Mouse (Mus musculus) embryonic facial prominence, embryonic 13.5 days (tissue): Measurements from ENCODE around the gene Gm5751. TPM values are rescaled to one million over a fixed set of nuclear protein-coding genes. Genes with fewer than 3 reads are reported as not detected.

Source experiments
- ATAC-seq: fragments of 200-750 bp; cut with Nextera tagmentation; 2 replicates; pipeline ENCODE4 v1.8.0; 2017; ENCODE audit warnings: low read depth; ENCODE audit not compliant: insufficient number of reproducible peaks, insufficient read depth, low FRiP score, low TSS enrichment
- H3K27ac ChIP-seq: fragments of 300-500 bp; sonication (generic); 2 replicates; pipeline ENCODE4 v1.5.1; 2015; ENCODE audit warnings: moderate library complexity, mild to moderate bottlenecking, inconsistent platforms
- H3K27me3 ChIP-seq: fragments of 300-500 bp; sonication (generic); 2 replicates; pipeline ENCODE4 v1.6.1; 2015; ENCODE audit warnings: mild to moderate bottlenecking, inconsistent platforms
- H3K36me3 ChIP-seq: fragments of 300-500 bp; sonication (generic); 2 replicates; pipeline ENCODE4 v1.6.1; 2015; ENCODE audit warnings: mild to moderate bottlenecking, inconsistent platforms
- H3K4me1 ChIP-seq: fragments of 300-500 bp; sonication (generic); 2 replicates; pipeline ENCODE4 v1.6.1; 2015; ENCODE audit warnings: inconsistent platforms
- H3K4me2 ChIP-seq: fragments of 300-500 bp; sonication (generic); 2 replicates; pipeline ENCODE4 v1.6.1; 2015; ENCODE audit warnings: moderate library complexity, mild to moderate bottlenecking, inconsistent platforms
- H3K4me3 ChIP-seq: fragments of 300-500 bp; sonication (generic); 2 replicates; pipeline ENCODE4 v1.5.1; 2015; ENCODE audit warnings: mild to moderate bottlenecking, inconsistent platforms
- H3K9ac ChIP-seq: fragments of 300-500 bp; sonication (generic); 2 replicates; pipeline ENCODE4 v1.6.1; 2015; ENCODE audit warnings: mild to moderate bottlenecking, inconsistent platforms
- H3K9me3 ChIP-seq: fragments of 300-500 bp; sonication (generic); 2 replicates; pipeline ENCODE4 v1.6.1; 2016; ENCODE audit warnings: inconsistent platforms
- WGBS: fragments of 180-500 bp; shearing (Covaris S2); methylation state at CpG from one replicate; pipeline ENCODE4 v1.1.7; 2015; ENCODE audit warnings: mixed read lengths; 5-methylcytosine and 5-hydroxymethylcytosine counted together
- polyA plus RNA-seq: library from polyadenylated mRNA; unstranded; fragments of >200 nt; fragmentation: Nextera tagmentation; extraction: Ambion mirVana; gene quantifications from 2 replicates; pipeline ENCODE4 v1.2.1, GENCODE M21; 2015

Gm5751 gene
- polyA plus RNA-seq, 1 experiment from 2014 or later: not detected

DNA sequence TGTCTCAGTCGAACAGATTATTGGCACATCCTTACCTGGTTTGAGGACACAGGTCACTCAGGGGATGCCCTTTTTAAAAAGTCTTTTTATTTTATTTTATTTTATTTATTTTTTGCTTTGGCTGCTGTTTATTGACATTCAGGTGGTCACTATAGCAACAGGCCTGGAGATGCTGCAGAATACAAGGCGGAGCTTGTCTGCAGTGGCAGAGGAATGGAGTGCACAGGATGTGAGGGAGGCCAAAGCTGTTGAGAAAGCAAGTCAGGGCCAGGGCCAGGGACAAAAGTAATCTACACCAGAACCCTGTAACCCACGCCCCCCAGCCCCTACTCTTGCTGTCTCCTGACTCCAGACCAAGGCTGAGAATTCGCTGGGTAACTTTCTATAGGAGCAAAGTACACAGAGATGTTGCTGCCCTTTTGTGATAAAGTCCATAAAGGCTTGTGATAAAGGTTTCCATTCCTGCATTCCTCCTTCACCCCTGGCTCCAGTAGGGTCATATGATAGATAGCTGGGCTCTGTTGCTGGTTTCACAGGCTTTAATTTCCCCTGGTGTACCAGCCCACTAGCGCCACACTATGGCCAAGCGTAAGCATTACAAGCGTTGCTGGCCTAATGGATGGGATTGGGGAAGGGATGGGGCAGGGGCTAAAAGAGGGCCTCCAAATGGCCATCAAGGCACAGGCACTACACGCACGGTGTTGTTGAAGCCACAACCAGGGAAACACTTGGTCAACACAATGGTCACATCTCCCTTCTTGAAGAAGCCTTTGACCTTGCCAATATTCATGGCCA, 48.0 kb downstream of the Gm5751 start:
- H3K36me3 ChIP-seq: no peaks in the 10 kb centered on the region
- ATAC-seq: no peak
- no peaks in the 10 kb centered on the region for H3K9me3 ChIP-seq
- H3K4me1 ChIP-seq: no peaks in the 10 kb centered on the region
- no peak overlapping the region for H3K27ac ChIP-seq
- WGBS: 47% methylated on average over 9 of the region's 9 CpGs
- H3K27me3 ChIP-seq: no peaks in the 10 kb centered on the region
- no peak overlapping the region for H3K4me3 ChIP-seq
- H3K4me2 ChIP-seq: no peak overlapping the region
- H3K9ac ChIP-seq: no peak overlapping the region

DNA sequence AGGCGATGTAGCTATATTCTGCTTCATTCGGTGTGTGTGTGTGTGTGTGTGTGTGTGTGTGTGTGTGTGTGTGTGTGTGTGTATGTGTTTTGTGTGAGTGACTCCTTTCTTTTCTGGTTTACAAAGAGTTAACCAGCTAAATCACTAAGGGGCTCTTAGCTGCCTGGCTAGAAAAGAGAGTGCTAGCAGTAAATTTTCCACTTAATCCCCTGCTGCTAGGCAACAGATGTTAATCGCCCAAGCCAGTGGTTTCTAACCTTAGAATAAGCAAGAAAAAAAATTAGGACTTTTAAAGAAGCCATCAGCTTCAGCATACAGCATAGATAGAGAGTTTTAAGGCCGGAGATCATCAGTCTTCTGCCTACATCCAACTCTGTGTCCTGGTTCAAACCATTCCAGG, 53.3 kb downstream of the Gm5751 start:
- H3K4me2 ChIP-seq: no peak overlapping the region
- no peak overlapping the region for H3K9ac ChIP-seq
- no peak overlapping the region for H3K4me3 ChIP-seq
- WGBS: 34% methylated on average over 4 of the region's 4 CpGs
- no peak for ATAC-seq
- H3K27ac ChIP-seq: no peak overlapping the region
- no peaks in the 10 kb centered on the region for H3K36me3 ChIP-seq
- no peaks in the 10 kb centered on the region for H3K4me1 ChIP-seq
- H3K9me3 ChIP-seq: no peaks in the 10 kb centered on the region
- no peaks in the 10 kb centered on the region for H3K27me3 ChIP-seq

Other genes with a start within 250 kb of the Gm5751 start
- gene Ssxb8, start 183.4 kb upstream of the Gm5751 start, polyA plus RNA-seq: not detected in 2 replicates
- not detected in 2 replicates for gene Ssx9, start 125.8 kb upstream of the Gm5751 start, polyA plus RNA-seq
- gene Ssxb5, start 70.6 kb upstream of the Gm5751 start, polyA plus RNA-seq: not detected in 2 replicates
- not detected in 2 replicates for gene Gm6592, start 30.3 kb upstream of the Gm5751 start, polyA plus RNA-seq
- gene B630019K06Rik, start 18.1 kb downstream of the Gm5751 start, polyA plus RNA-seq: 4.8 and 5.5 TPM in 2 replicates
- not detected in 2 replicates for gene Fthl17b, start 88.7 kb downstream of the Gm5751 start, polyA plus RNA-seq
- not detected in 2 replicates for gene Fthl17c, start 102.3 kb downstream of the Gm5751 start, polyA plus RNA-seq
- gene Fthl17d, start 112.5 kb downstream of the Gm5751 start, polyA plus RNA-seq: not detected in 2 replicates
- not detected in 2 replicates for gene Fthl17e, start 159.2 kb downstream of the Gm5751 start, polyA plus RNA-seq
- not detected in 2 replicates for gene Fthl17f, start 188.8 kb downstream of the Gm5751 start, polyA plus RNA-seq
- gene 4930402K13Rik, start 230.3 kb downstream of the Gm5751 start, polyA plus RNA-seq: not detected in 2 replicates